Mouse (Mus musculus): Measurements from ENCODE around the gene Tex26. TPM values are rescaled to one million over a fixed set of nuclear protein-coding genes. Genes with fewer than 3 reads are reported as not detected.

Gene Tex26
- polyA plus RNA-seq, 1 experiment from 2014 or later = 0.59 TPM

- H3K36me3 ChIP-seq (ENCODE audit: insufficient read depth, low read length) = no peaks in the 10 kb centered on the region
- H3K27me3 ChIP-seq (ENCODE audit: insufficient read depth, low read length) = no peaks in the 10 kb centered on the region
- no peaks in the 10 kb centered on the region for H3K9me3 ChIP-seq (ENCODE audit: low read length)
- WGBS = 59% methylated on average over 6 of the region's 6 CpGs
- H3K4me1 ChIP-seq (ENCODE audit: insufficient read depth, low read length) = peaks cover 23% of the 10 kb centered on the region
- no peak overlapping the region for H3K9ac ChIP-seq (replicated peaks; ENCODE audit: low read length)
- ATAC-seq (ENCODE audit: low FRiP score, low TSS enrichment) = no peak
- no peak overlapping the region for H3K4me3 ChIP-seq (ENCODE audit: low read length)
- H3K4me2 ChIP-seq (replicated peaks; ENCODE audit: low read depth, low read length) = no peak overlapping the region
- no peak overlapping the region for H3K27ac ChIP-seq (ENCODE audit: low read length)
These were observed 77.7 kb downstream of the Tex26 start for GRCm38 (mm10) chr5:149517116-149517515.

Other genes starting within 250 kb of the Tex26 start
- 12.6 and 17.8 TPM in 2 replicates for gene Alox5ap, start 174.9 kb upstream of the Tex26 start, polyA plus RNA-seq (2015; fragmentation: Nextera tagmentation; extraction: Ambion mirVana)
- 0.22 and 0.49 TPM in 2 replicates for gene Medag, start 27.9 kb upstream of the Tex26 start, polyA plus RNA-seq (2015; fragmentation: Nextera tagmentation; extraction: Ambion mirVana)
- gene Wdr95, start 89.0 kb downstream of the Tex26 start, polyA plus RNA-seq (2015; fragmentation: Nextera tagmentation; extraction: Ambion mirVana) = not detected in 2 replicates
- gene Hsph1, start 196.7 kb downstream of the Tex26 start, polyA plus RNA-seq (2015; fragmentation: Nextera tagmentation; extraction: Ambion mirVana) = 67.5 and 68.8 TPM in 2 replicates
- gene B3glct, start 238.6 kb downstream of the Tex26 start, polyA plus RNA-seq (2015; fragmentation: Nextera tagmentation; extraction: Ambion mirVana) = 17.4 and 17.5 TPM in 2 replicates

Measured in kidney, embryonic 16.5 days (tissue).